Mouse (Mus musculus) bone marrow, adult 2 months (tissue): ENCODE measurements around the gene Dhx9. TPM values are rescaled to one million over a fixed set of nuclear protein-coding genes. Genes with fewer than 3 reads are reported as not detected.
"Not testable (repeated sequence)": the region's sequence is repeated elsewhere in the genome, so short reads cannot be mapped to it uniquely, and the experiment has no call there.

Experiments
- H3K27ac ChIP-seq: fragments of 200-500 bp; 2 replicates; pipeline ENCODE4 v1.5.1; 2012; ENCODE audit warnings: low read depth, mild to moderate bottlenecking, control low read depth, inconsistent platforms, low read length; ENCODE audit not compliant: control insufficient read depth, poor library complexity, insufficient read depth
- H3K4me1 ChIP-seq: fragments of 200-500 bp; 2 replicates; pipeline ENCODE4 v1.6.1; 2011; ENCODE audit warnings: low read length; ENCODE audit not compliant: control insufficient read depth, insufficient read depth
- H3K4me3 ChIP-seq: fragments of 200-500 bp; replicated peaks from 2 replicates; pipeline ENCODE3; 2011; ENCODE audit warnings: mild to moderate bottlenecking, low read depth, low read length, control low read depth; ENCODE audit not compliant: control insufficient read depth
- CTCF ChIP-seq: fragments of 200-500 bp; IDR thresholded peaks from 2 replicates; pipeline ENCODE4 v1.5.1; 2011; ENCODE audit warnings: low read length, control low read depth; ENCODE audit not compliant: control insufficient read depth, insufficient read depth
- POLR2A ChIP-seq: fragments of 200-500 bp; IDR thresholded peaks from 2 replicates; pipeline ENCODE4 v1.6.1; 2011; ENCODE audit warnings: low read depth, mild to moderate bottlenecking, control low read depth, low read length, borderline replicate concordance; ENCODE audit not compliant: control insufficient read depth
- WGBS: fragments of 180-500 bp; shearing (Covaris S2); methylation state at CpG from one replicate; pipeline ENCODE4 v1.1.7; 2018; 5-methylcytosine and 5-hydroxymethylcytosine counted together
- polyA plus RNA-seq: library from polyadenylated mRNA; stranded (reverse); fragments of >200 nt; gene quantifications from 2 replicates; pipeline ENCODE4 v1.2.4, GENCODE M21; 2011; ENCODE audit warnings: low replicate concordance; ENCODE audit not compliant: missing spikeins, insufficient read depth, insufficient read length

The Dhx9 gene
- polyA plus RNA-seq, 1 experiment, result 88.7 TPM

DNA sequence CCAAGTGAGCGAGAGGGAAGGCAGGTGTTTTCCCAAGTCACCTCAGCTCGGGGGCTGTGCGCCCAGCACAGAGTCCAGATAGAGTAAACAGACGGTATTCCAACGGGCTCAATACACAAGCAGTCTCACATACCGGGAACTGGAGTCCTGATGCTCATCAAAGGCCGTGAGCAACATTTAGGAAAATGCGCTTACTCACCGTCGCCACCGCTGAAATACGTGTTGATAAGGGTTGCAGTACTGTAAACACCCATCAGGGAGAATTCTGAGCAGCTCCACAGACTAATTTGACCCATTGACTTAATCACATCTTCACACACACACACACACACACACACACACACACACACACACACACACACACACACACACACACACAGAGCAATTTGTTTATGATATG is 63.2 kb downstream of the Dhx9 start:
- Histone ChIP-seq H3K4me1 (no peaks in the 10 kb centered on the region), H3K4me3 (peak overlapping the region; percentile 24), H3K27ac (no peak overlapping the region)
- WGBS, result 29% methylated on average over 12 of the region's 12 CpGs
- TF ChIP-seq POLR2A (no peak), CTCF (no peak)

DNA sequence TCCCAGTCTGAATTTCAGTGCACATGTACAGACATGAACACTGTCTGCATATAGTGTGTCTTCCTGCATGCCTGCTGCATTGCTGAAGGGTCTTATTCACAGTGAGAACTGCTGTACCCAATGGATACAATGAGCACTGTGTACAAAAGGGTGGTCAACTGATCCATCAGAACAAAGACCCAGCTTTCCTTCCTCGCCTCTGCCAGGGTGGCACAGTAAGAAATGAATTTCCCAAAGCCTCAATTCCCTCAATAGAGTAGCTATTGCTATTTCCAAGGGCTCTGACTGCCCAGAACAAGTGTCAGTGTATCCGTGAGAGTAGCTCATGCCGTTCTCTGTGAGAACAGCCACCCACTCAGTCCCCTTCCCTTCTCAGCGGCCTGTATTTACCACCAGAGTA is 69.7 kb downstream of the Dhx9 start:
- H3K27ac ChIP-seq, H3K4me1 ChIP-seq, H3K4me3 ChIP-seq: not testable (repeated sequence)
- 83% methylated on average over 4 of the region's 4 CpGs for WGBS

DNA sequence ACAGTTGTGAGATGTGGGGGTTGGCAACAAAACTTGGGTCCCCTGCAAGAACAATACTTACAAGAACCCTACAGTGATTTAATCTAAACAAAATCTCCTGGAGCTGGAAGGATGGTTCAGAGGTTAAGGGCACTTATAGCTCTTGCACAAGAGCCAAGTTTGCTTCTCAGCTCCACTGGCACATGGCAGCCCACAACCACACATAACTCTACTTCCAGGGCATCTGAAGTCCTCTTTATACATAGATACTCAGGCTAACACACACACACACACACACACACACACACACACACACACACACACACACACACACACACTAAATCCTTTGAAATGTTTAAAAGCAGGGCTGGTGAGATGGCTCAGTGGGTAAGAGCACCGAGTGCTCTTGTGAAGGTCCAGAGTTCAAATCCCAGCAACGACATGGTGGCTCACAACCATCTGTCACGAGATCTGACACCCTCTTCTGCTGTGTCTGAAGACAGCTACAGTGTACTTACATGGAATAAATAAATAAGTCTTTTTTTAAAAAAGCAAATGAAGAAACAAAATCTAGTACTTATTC is 71.1 kb downstream of the Dhx9 start:
- H3K4me1 ChIP-seq, H3K4me3 ChIP-seq, H3K27ac ChIP-seq: not testable (repeated sequence)
- WGBS, result 86% methylated on average over 3 of the region's 3 CpGs

DNA sequence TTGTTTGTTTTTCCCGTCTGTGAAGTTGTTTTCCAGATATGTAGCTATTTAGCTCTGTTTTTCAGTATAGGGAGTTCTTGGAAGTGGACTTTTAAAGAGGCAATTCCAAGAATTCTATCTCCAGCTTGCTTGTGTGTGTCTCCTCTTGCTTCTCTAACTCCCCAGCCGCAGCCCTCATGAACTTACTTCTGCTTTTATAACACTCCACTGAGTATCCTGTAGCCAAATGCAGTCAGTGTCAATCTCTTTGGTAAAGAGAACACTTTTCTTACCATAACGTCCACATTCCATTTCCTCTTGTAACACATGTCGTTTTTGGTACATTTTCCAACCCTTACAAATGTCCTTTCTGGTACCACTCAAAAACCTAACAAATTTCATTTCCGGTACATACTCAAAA is 71.7 kb downstream of the Dhx9 start:
- H3K4me1 ChIP-seq, H3K27ac ChIP-seq, H3K4me3 ChIP-seq: not testable (repeated sequence)
- WGBS, result 39% methylated on average over 2 of the region's 5 CpGs

DNA sequence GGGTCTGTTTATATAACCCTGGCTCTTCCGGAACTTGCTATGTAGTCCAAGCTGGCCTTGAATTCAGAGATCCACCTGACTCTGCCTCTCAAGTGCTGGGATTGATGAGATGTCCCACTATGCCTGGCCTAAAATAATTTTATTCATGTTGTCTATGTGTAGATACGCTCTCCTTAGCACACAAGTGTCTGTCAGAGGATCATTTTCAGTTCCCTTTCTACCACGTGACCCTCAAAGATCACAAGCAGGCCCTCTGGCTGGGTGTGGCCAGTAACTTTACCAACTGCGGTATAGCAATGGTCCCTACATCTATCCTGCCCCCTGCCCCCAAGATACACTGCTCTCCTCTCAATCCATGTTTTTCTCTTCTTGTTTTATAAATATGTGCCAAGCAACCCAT is 72.5 kb downstream of the Dhx9 start:
- peaks cover 1% of the 10 kb centered on the region; the same call in 1 of the 2 replicates for H3K4me1 ChIP-seq
- no peak overlapping the region for H3K4me3 ChIP-seq
- peak overlapping the region; percentile 46; the same call in 1 of the 2 replicates for H3K27ac ChIP-seq
- no peak for TF ChIP-seq POLR2A
- TF ChIP-seq CTCF, result no peak
- 23% methylated on average over 4 of the region's 4 CpGs for WGBS

DNA sequence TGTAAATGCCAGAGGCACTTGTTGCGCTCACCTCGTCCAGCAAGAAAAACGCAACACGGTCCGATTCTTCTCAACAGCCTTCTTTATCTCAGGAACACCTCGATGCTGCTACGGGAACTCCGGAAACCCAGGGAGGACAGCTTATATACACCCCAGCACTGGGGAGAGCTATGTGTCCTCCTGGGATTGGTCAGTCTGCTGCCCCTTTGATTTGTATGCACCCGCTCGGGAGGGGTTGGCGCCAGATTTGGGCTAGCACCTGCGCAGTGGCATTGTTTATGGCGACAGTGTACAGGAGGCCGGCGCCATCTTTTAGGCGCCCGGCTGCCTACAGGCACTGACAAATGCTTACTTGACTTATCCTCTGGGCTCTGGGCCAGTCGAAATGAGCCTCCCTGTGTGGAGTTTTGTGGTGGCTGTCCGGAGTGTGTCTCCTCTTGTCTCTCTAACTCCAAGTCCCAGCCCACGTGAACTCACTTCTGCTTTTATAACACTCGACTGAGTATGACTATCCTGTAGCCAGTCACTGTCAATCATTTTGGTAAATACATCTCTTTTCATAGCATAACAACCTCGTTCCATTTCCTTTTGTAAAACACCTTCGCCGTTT is 73.2 kb downstream of the Dhx9 start:
- H3K4me1 ChIP-seq, result not testable (repeated sequence)
- Histone ChIP-seq H3K27ac (peak overlapping the region; percentile 95), H3K4me3 (peak overlapping the region; percentile 62)
- 42% methylated on average over 24 of the region's 24 CpGs for WGBS
- TF ChIP-seq POLR2A, result 0 out of 2 replicates have a peak, but pooled peaks have one; percentile 16

DNA sequence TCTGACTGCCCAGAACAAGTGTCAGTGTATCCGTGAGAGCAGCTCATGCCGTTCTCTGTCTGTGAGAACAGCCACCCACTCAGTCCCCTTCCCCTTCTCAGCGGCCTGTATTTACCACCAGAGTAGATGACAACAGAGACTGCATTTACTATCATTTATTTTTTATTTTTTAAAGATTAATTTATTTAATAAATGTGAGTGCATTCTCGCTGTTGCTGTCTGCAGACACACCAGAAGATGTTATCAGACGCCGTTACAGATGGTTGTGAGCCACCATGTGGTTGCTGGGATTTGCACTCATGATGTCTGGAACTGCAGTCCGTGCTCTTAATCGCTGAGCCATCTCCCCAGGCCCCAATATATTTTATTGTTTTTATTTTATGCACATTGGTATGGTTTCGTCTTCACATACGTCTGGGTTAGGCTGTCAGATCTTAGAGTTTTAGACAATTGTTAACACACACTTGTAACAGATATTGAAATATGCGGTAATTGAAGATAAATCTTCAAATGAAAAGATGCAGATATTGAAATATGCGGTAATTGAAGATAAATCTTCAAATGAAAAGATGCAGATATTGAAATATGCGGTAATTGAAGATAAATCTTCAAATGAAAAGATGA is 74.0 kb downstream of the Dhx9 start:
- H3K27ac ChIP-seq, H3K4me1 ChIP-seq: not testable (repeated sequence)
- peak overlapping the region; percentile 49 for H3K4me3 ChIP-seq
- WGBS, result 62% methylated on average over 13 of the region's 13 CpGs

DNA sequence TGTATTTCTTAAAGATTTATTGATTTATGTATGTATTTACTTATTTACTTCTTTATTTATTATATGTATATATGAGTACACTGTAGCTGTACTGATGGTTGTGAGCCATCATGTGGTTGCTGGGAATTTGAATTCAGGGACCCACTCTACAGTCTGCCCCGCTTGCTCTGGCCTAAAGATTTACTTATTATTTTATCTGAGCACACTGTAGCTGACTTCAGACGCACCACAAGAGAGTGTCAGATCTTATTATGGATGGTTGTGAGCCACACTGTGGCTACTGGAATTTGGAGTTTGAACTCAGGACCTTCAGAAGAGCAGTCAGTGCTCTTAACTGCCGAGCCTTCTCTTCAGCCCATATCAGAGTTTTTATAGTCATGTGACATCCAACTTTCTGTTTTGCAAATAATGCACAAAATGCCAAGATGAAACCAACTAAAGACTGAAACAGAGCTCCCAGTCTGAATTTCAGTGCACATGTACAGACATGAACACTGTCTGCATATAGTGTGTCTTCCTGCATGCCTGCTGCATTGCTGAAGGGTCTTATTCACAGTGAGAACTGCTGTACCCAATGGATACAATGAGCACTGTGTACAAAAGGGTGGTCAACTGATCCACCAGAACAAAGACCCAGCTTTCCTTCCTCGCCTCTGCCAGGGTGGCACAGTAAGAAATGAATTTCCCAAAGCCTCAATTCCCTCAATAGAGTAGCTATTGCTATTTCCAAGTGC is 74.6 kb downstream of the Dhx9 start:
- H3K4me1 ChIP-seq, H3K27ac ChIP-seq: not testable (repeated sequence)
- WGBS, result 68% methylated on average over 3 of the region's 4 CpGs
- peak overlapping the region; percentile 49 for H3K4me3 ChIP-seq

DNA sequence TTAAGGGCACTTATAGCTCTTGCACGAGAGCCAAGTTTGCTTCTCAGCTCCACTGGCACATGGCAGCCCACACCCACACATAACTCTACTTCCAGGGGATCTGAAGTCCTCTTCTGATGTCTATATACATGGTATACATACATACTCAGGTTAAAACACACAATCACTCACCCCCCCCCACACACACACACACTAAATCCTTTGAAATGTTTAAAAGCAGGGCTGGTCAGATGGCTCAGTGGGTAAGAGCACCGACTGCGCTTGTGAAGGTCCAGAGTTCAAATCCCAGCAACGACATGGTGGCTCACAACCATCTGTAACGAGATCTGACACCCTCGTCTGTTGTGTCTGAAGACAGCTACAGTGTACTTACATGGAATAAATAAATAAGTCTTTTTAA is 75.7 kb downstream of the Dhx9 start:
- Histone ChIP-seq H3K4me1 (peaks cover 1% of the 10 kb centered on the region; the same call in 1 of the 2 replicates), H3K4me3 (no peak overlapping the region)
- WGBS, result 81% methylated on average over 6 of the region's 6 CpGs

DNA sequence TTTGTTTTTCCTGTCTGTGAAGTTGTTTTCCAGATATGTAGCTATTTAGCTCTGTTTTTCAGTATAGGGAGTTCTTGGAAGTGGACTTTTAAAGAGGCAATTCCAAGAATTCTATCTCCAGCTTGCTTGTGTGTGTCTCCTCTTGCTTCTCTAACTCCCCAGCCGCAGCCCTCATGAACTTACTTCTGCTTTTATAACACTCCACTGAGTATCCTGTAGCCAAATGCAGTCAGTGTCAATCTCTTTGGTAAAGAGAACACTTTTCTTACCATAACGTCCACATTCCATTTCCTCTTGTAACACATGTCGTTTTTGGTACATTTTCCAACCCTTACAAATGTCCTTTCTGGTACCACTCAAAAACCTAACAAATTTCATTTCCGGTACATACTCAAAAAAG is 76.5 kb downstream of the Dhx9 start:
- 17% methylated on average over 2 of the region's 4 CpGs for WGBS
- not testable (repeated sequence) for H3K4me1 ChIP-seq, H3K27ac ChIP-seq, H3K4me3 ChIP-seq

More for the DNA sequence above, 75.7 kb downstream of the Dhx9 start:
- H3K27ac ChIP-seq, result no peak overlapping the region
- no peak for TF ChIP-seq POLR2A
- no peak for TF ChIP-seq CTCF

DNA sequence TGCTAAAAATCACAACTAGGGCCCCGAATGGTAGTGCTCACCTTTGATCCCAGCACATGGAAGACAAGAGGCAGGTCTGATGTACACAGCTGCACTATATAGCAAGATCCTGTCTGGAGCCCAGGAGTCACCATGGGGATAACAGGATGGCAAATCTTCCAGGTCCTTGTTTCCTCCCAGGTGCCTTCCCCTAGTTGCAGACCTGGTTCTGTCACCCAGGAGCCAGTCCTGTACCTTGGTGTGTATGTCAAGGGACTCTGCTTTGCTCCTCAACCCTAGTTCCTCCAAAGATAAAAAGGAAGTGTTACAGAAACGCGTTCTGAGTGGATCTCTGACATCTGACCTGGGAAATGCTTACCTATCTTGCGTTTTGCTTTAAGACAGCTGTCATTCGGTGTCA is 79.2 kb downstream of the Dhx9 start:
- H3K4me3 ChIP-seq, H3K4me1 ChIP-seq, H3K27ac ChIP-seq: not testable (repeated sequence)
- WGBS, result 38% methylated on average over 5 of the region's 5 CpGs

DNA sequence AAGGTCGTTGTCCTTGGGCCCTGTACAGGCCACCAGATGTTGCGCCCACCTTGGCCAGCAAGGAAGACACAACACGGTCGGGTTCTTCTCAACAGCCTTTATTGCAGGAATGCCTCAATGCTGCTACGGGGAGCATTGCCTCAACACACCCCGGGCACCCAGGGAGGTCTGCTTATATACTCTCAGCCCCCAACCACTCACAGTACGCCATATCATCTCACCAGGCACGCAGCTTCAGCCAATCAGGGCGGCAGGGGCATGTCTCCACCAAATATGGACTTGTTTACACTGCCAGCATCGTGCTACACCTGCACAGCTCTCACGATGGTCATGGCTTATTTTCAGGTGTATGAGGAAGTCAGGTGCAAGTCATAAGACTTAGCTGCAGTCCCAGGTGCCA is 79.8 kb downstream of the Dhx9 start:
- not testable (repeated sequence) for H3K4me3 ChIP-seq, H3K4me1 ChIP-seq, H3K27ac ChIP-seq
- 78% methylated on average over 11 of the region's 11 CpGs for WGBS
